Mouse (Mus musculus) layer of hippocampus, postnatal 36 days (tissue): ENCODE results near the gene Gm732. TPM values are rescaled to one million over a fixed set of nuclear protein-coding genes. Genes with fewer than 3 reads are reported as not detected.

Experiments used
- DNase-seq, 2 experiments: peaks; one replicate each; pipeline ENCODE4 v3.0.0; 2022
- total RNA-seq, 2 experiments: library from RNA; stranded (reverse); gene quantifications; 2 replicates each; pipeline ENCODE4 v1.2.3; 2021

The Gm732 gene
- not detected for total RNA-seq

GRCm38 (mm10) chrX:107948365-107948764 is at the start of gene Gm732:
Gene Gm732, minus strand, starts transcription at chrX:107948465.
- DNase-seq: no peak

Other genes starting within 250 kb of the Gm732 start
- not detected for gene Tent5d, start 155.9 kb downstream of the Gm732 start, total RNA-seq
- gene 2610002M06Rik, start 132.1 kb downstream of the Gm732 start, total RNA-seq: 10 to 100 TPM; 30.9 to 31.5 TPM